Mouse (Mus musculus) embryonic fibroblast, embryonic 13.5 days (primary cell): ENCODE results near the gene Prelp.

Source experiments
- CTCF ChIP-seq: IDR thresholded peaks from 2 replicates; pipeline ENCODE4 v1.5.1; 2011; ENCODE audit warnings: mild to moderate bottlenecking, control low read depth, low read length, moderate library complexity, borderline replicate concordance; ENCODE audit not compliant: insufficient read depth
- POLR2A ChIP-seq: IDR thresholded peaks from 2 replicates; pipeline ENCODE4 v1.6.1; 2011; ENCODE audit warnings: low read depth, mild to moderate bottlenecking, control low read depth, low read length, moderate library complexity

DNA sequence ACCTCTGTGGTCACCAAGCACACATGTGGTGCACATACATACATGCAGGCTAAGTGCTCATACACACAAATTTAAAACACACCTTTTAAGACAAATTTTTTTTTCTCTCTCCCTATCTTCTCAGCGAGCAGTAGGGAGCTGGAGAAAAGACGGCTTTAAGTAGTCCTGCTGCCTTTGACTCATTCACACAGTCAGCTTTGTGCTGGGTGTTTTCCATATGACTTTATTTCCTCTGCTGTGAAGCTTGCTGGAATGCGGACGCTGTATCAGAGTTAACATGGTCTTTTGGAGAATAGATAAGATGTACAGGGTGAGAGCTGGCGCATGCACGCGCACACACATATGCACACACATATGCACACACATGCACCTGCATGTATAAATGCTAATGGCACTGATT is 11.1 kb downstream of the Prelp start:
- TF ChIP-seq CTCF (no peak), POLR2A (no peak)
